Mouse (Mus musculus) adipocyte (in vitro differentiated cells): Measurements from ENCODE around the gene Jak2.

Source experiments
- DNase-seq: peaks from one replicate; pipeline ENCODE4 v3.0.0-alpha.2; 2016; ENCODE audit warnings: low spot score

Gene Jak2

GRCm38 (mm10) chr19:29252831-29253545 lies 1.4 kb downstream of the Jak2 start:
- DNase-seq, result no peak

- peak; percentile 95 for DNase-seq
These were observed 2.1 kb downstream of the Jak2 start for GRCm38 (mm10) chr19:29253728-29254127.

- no peak for DNase-seq
These were observed 3.0 kb downstream of the Jak2 start for GRCm38 (mm10) chr19:29254671-29255070.

- peak; percentile 63 for DNase-seq
These were observed 3.8 kb downstream of the Jak2 start for GRCm38 (mm10) chr19:29255327-29256027.

GRCm38 (mm10) chr19:29261638-29262037 lies 10.0 kb downstream of the Jak2 start:
- no peak for DNase-seq

GRCm38 (mm10) chr19:29263492-29263891 lies 11.9 kb downstream of the Jak2 start:
- no peak for DNase-seq

GRCm38 (mm10) chr19:29265538-29265937 lies 13.9 kb downstream of the Jak2 start:
- DNase-seq, result peak; percentile 97

- no peak for DNase-seq
These were observed 15.6 kb downstream of the Jak2 start for GRCm38 (mm10) chr19:29267075-29267868.

- no peak for DNase-seq
These were observed 17.2 kb downstream of the Jak2 start for GRCm38 (mm10) chr19:29268788-29269321.

GRCm38 (mm10) chr19:29270226-29270625 lies 18.6 kb downstream of the Jak2 start:
- no peak for DNase-seq

GRCm38 (mm10) chr19:29271147-29271578 lies 19.5 kb downstream of the Jak2 start:
- DNase-seq, result no peak

GRCm38 (mm10) chr19:29272011-29272809 lies 20.6 kb downstream of the Jak2 start:
- no peak for DNase-seq

- no peak for DNase-seq
These were observed 24.8 kb downstream of the Jak2 start for GRCm38 (mm10) chr19:29276414-29276813.

- DNase-seq, result no peak
These were observed 27.4 kb downstream of the Jak2 start for GRCm38 (mm10) chr19:29278944-29279587.

GRCm38 (mm10) chr19:29285451-29285869 lies 33.8 kb downstream of the Jak2 start:
- no peak for DNase-seq

GRCm38 (mm10) chr19:29287863-29288262 lies 36.2 kb downstream of the Jak2 start:
- no peak for DNase-seq

- DNase-seq, result no peak
These were observed 39.9 kb downstream of the Jak2 start for GRCm38 (mm10) chr19:29291532-29291931.

- no peak for DNase-seq
These were observed 40.9 kb downstream of the Jak2 start for GRCm38 (mm10) chr19:29292546-29292945.

- no peak for DNase-seq
These were observed 43.1 kb downstream of the Jak2 start for GRCm38 (mm10) chr19:29294756-29295155.

GRCm38 (mm10) chr19:29296166-29296565 lies 44.5 kb downstream of the Jak2 start:
- DNase-seq, result no peak

GRCm38 (mm10) chr19:29297366-29297765 lies 45.7 kb downstream of the Jak2 start:
- DNase-seq, result no peak
